Mouse (Mus musculus): Measurements from ENCODE around the gene Atp8b4. TPM values are rescaled to one million over a fixed set of nuclear protein-coding genes. Genes with fewer than 3 reads are reported as not detected.

The Atp8b4 gene
- polyA plus RNA-seq, 3 experiments from 2014 or later = 0.21 to 7.4 (median 0.91) TPM

DNA sequence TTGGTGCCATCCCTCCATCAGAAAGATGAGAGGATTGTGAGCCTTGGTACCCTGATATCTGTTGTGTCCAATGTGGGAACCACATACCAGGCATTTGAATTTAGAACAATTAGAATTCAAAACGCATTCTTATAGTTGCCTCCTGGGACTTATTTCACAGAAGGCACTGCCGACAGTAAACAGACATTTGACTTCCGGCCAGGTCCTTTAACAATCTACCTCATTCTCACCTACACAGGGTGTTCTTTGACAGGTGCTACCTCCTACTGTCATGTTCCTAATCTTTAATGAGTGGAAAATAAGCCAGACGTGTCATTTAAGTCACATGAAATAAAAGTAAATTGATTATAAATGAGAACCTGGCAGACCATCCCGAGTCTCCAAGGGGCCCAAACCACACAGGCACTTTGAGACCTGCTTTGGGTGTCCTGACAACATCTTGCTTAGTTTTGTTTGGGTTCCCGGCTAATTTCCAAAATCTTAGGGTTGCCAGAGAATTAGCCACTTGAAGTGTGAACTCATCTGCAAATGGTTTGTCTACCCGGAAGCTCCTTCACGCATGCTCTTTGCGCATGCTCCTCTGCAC, 67.9 kb downstream of the Atp8b4 start:
- ATAC-seq = no peak

DNA sequence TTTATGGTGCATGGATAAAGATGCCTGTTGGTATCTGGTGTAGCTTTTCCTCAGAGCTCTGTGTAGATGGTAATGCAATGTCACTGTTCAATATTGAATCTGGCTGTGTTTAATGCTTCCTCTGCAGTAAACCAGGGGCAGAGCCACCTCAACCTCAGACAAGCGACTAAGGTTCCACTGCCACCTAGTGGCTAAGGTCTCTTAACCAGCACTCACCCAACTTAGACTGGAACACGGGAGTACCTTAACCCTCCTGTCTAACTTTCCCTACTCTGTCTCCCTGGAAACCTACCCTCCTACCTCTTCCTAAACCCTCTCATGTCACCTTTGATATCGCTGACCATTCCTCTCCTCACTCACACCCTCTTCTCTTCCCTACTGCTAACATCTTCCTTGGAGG, 71.2 kb downstream of the Atp8b4 start:
- no peak for ATAC-seq

DNA sequence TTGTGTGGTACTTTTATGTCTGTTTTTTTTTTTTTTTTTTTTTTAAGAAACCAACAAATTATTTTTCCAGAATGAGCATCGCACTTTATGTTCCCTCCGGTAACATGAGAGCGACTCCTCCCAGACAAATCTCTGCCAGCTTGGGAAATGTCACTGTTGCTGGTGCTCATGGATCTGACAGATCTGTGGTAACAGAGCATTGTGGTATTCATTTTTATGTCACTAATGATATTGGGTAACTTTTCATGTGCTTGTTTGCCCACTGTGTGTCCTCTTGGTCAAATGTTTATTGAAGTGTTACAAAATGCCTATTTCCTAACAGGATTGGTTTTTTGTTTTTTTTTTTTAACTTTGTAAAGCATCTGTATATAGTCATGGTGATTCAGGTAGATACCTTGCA, 75.3 kb downstream of the Atp8b4 start:
- no peak for ATAC-seq

DNA sequence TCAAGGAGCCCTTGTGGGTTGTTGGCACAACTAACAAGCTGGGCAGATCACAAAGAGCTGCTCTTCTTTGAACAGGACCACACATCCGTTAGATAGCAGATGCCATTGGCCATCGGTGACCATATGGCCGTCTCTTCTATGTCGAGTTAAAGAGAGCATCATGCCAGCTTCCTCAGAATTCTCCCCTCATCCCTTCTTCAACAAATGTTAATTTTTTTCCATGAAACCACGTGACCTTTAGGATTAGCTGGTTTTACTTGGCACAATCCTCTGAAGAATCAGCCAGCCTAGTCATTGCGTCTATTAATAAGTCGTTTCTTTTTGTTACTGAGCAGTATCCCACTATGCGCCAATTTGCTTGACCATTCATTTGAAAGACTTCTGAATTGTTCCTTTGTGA, 75.8 kb downstream of the Atp8b4 start:
- ATAC-seq = no peak

DNA sequence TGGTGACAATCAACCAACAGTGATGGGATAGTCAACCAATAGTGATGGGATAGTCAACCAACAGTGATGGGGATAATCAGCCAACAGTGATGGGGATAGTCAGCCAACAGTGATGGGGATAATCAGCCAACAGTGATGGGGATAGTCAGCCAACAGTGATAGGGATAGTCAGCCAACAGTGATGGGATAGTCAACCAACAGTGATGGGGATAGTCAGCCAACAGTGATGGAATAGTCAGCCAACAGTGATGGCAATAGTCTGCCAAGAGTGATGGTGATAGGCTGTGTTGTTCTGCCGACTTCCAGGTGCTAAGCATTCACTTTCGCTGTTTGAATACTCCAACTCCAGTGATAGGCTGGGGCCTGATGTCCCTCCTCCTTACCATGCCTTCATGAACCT, 79.6 kb downstream of the Atp8b4 start:
- no peak for ATAC-seq

DNA sequence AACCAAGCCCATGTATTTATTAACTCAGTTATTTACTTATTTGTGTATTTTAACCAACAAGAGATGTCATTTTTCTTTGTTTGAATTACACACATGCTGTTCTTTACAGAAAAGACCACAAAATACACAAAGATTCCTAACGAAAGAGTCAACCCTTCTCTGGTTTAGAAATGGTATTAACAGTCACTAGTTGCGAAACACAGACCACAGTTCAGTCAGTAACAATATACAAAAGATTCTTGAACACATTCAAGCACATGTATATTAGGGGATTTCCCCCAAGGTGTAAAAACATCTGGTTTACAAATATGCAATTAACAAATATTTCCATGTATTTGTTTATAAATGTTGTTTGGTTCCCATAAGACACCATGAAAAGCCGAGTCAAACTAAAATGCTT, 81.6 kb downstream of the Atp8b4 start:
- no peak for ATAC-seq

DNA sequence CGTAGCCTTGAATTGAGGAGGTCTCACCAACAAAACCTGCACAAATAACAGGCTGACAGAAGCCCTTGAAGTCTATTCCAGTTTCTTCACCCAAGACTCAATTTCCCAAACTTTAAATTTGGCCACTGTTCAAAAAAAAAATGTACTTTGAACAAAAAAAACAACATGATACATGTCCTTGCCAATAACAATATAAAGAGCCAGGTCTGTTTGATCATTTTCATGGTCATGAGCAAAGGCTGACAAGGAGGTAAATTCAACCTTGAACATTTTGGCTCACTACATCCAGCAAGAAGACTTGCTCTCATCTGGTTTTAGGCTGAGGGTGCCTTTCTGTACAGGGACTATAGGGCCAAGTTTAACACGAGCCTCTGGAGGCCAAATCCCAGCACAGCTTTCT, 83.7 kb downstream of the Atp8b4 start:
- ATAC-seq = no peak

DNA sequence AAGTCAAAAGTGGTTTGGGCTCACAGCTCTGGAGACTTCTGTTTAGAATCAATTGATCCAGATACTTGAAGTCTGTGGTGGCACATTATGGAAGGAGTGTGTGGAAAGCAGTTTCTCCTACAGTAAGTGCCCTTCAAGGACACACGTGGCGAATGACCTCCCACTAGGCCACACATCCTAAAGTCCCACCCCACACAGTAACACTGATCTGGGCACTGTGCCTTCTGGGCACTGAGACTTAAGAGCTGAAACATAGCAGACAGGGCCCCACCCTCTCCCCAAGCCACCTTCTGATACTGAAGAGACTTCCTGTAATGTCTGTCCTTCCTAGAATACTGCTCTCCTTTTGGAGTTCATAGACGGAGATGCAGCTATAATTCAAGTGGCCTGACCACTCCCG, 84.5 kb downstream of the Atp8b4 start:
- ATAC-seq = no peak

DNA sequence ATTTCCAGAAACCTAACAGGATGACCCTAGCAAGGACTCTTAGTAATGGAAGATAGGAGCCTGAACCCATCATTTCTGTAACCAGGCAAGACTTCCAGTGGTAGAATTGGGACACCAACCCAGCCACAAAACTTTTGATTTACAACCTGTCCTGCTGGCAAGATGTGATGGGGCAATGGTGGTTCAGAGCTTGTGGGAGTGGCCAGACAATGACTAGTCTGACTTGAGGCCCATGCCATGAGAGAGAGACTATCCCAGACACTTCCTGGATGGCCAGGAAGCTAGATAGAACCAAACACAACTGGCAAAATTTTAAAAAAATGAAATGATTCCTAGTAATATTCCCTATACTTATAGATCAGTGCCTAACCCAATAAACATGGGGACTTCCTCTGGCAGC, 87.7 kb downstream of the Atp8b4 start:
- no peak for ATAC-seq

DNA sequence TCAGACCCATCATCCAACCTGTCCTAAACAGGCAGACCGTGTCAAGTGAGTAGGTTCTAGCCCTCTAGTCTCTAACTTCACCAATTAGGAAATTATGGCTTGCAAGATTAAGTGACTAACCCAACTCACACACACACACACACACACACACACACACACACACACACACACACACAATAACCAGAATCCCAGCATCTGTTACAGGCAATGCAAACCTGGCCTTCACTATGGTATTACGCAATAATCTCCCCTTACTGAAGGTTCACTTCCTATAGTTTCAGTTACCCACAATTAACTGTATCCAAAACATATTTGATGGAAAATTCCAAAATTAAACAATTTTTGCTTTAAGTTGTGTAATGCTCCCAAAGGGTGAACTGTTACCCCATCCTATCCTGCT, 101.0 kb downstream of the Atp8b4 start:
- ATAC-seq = no peak

DNA sequence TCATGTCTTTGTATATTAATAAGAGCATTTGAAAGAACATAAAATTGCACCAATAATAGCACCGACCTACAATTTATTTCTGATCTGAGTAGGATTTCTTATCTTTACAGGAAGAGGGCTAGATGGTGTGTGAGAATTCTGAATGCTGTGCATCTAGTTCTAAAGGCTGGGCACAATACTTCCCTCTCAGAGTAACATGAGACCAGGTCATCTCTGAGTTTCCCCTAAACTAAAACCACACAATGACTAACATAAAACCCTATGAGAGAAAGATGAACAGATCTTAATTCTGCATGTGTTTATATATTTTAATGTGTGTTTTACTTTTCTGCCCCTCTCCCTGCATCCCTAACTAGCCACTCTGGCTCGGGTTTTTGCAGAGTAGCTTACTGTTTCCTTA, 101.5 kb downstream of the Atp8b4 start:
- no peak for ATAC-seq

DNA sequence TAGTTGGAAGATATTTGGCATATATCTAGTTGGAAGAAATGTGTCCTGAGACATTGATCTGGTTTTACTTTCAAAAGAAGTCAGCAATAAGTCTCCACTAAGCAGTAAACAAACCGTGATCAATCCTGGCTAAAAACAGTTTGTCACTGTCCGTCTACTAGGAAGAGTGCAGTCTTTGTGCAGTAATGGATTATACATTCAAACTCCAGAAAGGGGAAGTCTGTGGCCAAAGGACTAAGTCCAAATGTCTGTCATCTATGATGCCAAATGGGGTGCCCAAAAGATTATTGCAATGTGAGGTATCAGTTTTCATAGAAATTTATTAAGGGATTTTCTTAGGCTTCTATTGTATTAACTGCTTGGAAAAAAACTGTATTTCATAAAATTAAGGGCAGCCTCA, 102.3 kb downstream of the Atp8b4 start:
- ATAC-seq = no peak

DNA sequence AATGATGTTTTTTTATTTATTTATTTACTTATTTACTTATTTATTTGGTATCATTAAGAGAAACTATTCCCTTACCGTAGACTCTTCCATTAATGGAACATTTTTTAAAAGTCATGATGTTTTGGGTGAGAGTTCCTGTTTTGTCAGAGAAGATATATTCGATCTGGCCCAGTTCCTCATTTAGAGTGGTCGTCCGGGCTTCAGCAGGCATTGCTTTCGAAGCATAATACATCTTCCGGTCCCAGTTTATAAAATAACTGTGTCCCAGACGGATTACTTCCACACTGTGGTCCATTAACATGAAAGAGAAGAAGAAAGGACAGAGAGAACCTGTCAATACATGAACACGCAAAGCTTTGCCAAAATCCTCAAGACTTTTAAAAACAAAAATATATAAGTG, 103.0 kb downstream of the Atp8b4 start:
- ATAC-seq = no peak

DNA sequence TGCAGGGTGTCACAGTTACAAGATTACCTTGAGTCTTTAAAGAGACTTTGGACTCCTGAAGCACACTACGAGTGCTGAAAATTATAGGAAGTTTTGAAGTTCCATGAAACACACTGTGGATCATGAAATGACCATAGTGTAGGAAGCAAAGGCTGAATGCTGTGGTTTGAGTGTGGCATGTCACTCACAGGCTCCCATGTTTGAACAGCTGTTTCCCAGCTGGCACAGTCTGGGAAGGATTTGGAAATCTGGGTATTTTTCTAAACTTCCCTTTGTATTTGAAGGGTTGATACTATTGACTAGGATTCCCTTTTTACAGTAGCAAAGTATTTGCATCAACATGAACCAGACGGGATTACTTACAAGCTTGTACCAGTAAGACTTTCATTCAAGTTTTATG, 105.5 kb downstream of the Atp8b4 start:
- no peak for ATAC-seq

DNA sequence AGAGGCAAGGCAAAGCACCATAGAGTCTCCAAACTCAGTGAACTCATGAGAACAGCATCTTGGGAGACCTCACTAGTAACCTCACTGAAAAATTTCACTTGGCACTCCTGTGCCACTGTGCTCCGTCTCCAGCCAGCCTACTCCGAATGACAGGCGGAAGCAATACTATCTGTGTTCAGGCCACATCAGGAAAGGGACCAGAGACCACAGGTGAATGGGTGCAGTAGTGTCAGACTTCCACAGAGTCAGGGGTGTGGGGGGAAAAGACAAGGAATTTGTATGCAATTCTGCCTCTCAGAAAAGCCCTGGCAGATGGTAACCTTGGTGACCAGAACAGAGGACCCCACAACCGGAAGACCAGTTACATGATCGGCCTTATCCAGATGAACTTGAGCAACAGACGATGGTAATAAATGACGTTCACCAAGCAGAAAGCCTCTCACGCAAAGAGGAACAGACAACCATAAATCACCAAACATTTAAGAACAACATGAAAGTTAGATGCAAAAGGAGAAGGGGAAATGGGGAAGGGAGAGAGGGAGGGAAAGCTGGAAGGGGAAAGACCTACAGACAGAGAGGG, 112.9 kb downstream of the Atp8b4 start:
- ATAC-seq = no peak

DNA sequence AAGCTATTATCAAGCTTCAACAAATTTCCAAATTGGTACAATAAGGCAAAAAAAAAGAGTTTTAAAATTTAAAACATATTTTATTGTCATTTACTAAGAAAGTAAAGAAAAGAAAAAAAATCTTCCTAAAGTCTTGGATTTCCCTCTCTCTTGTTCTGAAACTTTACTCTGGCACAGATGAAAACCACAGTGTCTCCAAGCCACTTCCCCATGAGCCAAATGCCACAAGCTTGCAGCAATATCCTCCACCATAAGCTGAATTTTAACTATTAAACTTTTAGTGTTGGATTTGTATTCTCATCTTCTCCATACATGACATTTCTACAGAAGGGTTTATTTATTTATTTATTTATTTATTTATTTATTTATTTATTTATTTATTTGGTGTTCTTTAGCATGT, 114.4 kb downstream of the Atp8b4 start:
- ATAC-seq = no peak

DNA sequence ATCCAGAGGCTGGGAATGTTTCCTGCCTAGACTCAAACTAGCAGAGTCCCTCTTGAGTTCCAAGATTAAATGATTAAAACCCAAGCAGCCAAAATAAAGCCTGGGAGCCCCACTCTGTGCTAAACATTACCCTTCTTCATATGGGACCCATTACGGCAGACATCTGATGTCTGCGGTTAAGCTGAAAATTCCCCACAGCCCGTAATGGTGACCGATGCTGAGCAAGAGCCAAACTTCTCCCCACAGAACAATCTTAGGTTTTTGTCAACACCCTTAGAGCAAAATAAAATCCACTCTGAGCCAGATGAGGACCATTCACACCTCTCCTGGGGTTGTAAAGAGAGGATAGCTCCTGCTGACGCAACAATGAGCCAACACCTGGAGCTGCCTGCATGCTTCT, 120.2 kb downstream of the Atp8b4 start:
- no peak for ATAC-seq

DNA sequence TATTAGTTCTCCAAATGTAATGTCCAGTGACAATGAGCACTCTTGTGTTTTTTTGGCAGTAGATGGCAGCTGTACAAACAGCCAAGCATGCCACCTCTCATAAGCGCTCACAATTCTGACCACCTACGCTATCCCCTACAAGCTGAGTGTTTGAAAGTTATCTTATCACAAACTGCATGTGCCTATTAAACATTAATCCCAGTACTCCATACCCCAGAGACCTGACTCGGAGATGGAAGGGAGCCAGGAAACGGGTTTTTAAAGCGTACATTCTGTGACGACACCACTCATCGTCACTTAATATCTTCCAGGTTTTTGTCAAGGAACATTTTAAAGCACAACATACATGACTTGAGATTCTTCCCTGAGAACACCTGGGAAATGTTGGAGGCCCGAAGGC, 128.8 kb downstream of the Atp8b4 start:
- no peak for ATAC-seq

DNA sequence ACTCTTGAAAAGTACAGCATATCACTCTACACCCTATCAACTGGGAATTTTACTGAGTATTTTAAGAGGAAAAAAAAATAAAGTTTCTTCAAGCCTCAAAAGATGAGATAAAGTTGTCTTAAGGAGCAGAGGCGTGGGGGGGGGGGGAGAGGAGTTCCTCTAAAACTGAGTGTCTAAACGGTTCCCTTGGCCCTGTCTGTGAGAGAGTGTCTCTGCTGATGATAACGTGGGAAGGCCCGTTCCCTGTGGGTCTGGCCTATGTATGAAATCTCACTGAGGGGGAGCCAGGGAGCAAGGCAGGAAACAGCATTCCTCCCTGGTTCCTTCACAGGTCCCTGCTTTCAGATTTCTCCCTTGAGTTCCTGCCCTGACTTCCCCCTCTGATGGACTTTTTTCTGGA, 130.7 kb downstream of the Atp8b4 start:
- no peak for ATAC-seq

DNA sequence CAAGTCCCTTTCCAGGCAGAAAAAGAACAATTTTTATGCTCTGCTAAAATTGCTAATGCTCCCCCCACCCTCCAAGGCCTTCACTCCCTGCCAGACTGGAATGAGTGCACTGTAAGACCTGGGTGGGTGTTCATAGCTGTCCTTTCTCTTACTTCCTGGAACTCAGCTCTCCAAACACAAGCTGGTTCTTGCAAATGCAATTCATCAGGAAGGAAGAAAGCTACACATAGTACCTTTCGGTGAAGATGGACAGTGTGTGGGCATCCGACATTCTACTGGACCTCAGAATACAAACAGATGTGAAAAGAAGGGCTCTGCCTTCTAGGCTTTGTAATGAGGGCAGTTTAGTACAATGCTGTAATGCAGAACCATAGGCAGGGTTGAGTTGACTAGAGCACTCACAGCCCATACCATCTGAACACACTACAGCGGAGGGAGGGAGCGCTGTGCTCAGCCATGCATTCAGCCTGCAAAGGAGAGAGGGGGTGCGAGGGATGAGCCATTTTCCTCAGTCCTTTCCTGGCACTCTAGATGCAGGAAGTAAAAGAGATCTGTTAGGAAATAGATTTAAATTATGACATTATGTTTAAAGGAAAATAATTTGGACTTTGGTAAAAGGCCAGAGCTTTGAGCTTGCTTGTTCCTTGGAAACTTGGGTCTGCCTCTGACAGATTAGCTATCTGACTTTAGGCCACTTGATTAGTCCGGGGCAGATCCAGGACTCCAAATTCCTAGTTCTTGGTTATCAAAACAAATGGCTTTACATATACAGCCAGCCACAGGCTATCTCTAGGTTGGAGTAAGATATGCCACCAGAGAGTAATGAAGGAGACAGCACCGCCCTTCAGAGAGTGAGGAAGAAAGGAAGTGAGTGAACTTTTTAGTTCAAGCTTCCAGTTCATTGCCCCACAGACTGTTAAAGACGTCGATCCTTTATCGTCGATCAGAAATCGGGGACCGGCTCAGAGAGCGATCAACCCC, 136.4 kb downstream of the Atp8b4 start:
- no peak for ATAC-seq

DNA sequence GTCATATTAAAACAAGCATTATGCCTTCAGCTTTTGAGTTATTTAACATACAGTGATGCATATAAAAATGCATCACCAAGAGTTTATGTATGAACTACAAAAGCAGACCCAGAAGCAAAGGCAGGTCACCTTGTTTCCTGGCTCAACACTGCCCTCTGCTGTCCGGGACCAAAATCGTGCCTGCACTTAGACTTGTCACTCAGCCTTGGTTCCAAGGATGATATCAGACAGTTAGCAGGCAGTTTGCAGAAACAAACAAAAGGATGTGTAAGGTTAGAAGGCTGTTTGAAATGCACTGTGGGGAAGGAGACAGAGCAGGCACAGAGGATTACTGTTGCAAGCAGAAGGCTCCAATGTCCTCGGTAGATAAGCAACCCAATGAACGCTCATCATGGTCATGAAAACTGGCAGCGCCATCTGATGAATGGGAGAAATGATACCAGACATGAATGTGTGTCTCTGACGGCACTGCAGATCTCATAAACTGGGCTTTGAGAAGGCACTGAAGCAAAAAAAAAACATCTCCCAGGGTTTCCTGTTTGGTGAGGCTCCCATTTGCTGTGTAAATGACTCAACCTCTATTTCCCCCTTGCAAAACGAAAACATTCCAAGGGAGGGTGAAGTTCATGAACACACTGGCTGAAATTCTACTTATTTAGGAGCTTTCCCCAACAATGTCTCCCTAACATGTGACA, 137.3 kb downstream of the Atp8b4 start:
- ATAC-seq = no peak

DNA sequence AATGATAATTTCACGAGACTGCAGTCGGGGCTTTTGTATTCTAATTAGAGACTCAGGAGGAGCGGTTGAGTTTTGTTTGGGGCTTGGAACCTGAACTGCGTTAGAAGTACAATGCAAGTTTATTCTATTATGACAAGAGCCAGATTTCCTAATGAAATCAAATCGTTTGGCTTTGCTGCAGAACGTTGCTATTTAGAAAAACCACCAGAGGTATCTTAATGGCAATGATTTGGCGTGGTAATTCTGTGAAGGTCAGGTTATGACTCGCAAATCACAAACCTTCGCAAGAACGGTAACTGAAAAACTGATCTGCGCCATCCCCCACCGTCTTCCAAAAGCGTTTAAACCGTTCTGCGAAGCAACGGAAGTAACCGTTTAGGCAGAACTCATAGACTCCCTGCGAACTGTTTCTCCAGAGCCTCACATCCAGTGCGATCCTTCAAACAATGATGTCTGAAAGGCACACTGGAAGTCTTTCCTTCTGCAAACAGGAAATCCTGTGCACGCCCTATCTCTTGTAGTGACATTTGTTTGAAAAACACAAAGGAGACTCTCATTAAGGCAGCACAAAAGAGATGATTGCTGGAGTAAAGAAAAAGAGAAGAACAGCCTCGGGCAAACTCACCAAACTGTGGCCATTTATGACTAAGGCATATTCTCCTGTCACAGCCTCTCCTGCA, 139.2 kb downstream of the Atp8b4 start:
- no peak for ATAC-seq

DNA sequence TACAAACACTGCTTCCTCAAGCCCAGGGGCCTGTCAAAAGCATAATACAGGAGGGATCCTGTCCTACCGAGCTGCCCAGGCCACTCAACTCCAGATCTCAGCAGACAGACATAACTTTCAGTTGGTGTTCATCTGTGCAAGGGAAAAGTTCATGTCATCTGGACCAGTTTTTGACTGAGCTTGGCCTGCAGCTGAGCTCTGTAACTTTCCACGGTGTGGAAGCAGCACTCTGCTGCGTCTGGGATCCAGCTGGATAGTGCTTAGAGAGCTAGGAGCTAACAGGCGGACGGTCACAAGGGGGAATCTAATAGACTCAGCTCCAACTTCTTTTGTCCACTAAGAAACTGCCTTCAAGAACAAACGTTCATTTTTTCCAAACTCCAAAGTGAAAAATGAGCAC, 139.8 kb downstream of the Atp8b4 start:
- ATAC-seq = no peak

Measured in inflammation-experienced regulatory T-cells, adult 6 months (primary cell).